Mouse (Mus musculus) embryonic fibroblast, embryonic 13.5 days (primary cell): ENCODE data around the gene Azgp1.

Experiments
- CTCF ChIP-seq: IDR thresholded peaks from 2 replicates; pipeline ENCODE4 v1.5.1; 2011; ENCODE audit warnings: mild to moderate bottlenecking, control low read depth, low read length, moderate library complexity, borderline replicate concordance; ENCODE audit not compliant: insufficient read depth
- POLR2A ChIP-seq: IDR thresholded peaks from 2 replicates; pipeline ENCODE4 v1.6.1; 2011; ENCODE audit warnings: low read depth, mild to moderate bottlenecking, control low read depth, low read length, moderate library complexity

DNA sequence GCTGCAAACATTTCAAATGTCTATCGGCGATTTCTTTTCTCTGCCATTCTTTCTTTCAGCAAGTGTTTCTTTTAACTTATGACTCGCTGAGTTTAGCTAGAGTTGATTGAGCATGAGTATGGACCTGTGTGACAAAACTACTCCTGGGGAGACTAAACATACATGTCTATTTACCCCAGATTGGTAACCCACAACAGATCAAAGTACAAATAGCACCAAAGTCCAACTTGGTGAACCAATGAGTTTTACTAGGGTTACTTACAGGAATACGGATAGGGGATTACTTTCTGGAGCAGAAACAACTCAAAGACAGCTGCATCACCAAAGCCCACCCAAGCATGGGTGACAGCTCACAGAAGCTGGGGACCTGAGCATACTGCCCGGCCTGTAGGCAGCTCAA lies 28.1 kb downstream of the Azgp1 start:
- no peak for TF ChIP-seq CTCF
- TF ChIP-seq POLR2A, result no peak
